Mouse (Mus musculus) layer of hippocampus, adult 2 months (tissue): ENCODE measurements around the gene Atad3a. TPM values are rescaled to one million over a fixed set of nuclear protein-coding genes. Genes with fewer than 3 reads are reported as not detected.
A peak's percentile ranks its signal among the peaks of the same experiment; 100 is the strongest.

Experiments used
- DNase-seq, 2 experiments: peaks; one replicate each; pipeline ENCODE4 v3.0.0; 2022; ENCODE audit warnings: low spot score in 2 of 2
- H3K27ac ChIP-seq: fragments of 200-600 bp; 2 replicates; pipeline ENCODE4 v1.8.1; 2022
- H3K4me3 ChIP-seq: fragments of 200-600 bp; 2 replicates; pipeline ENCODE4 v1.8.1; 2022; ENCODE audit warnings: mild to moderate bottlenecking
- CTCF ChIP-seq: fragments of 200-600 bp; conservative IDR thresholded peaks from 2 replicates; pipeline ENCODE4 v1.8.1; 2022; ENCODE audit warnings: antibody characterized with exemption, mild to moderate bottlenecking, moderate library complexity
- total RNA-seq, 2 experiments: library from RNA; stranded (reverse); gene quantifications; 2 replicates each; pipeline ENCODE4 v1.2.3; 2021

Atad3a gene
- total RNA-seq, 2 experiments from 2014 or later = 49.9 to 51.4 TPM

- no peak for TF ChIP-seq CTCF
- H3K4me3 ChIP-seq = peak overlapping the region; percentile 27
- no peak for DNase-seq
- peak overlapping the region; percentile 86 for H3K27ac ChIP-seq
These were observed 24.4 kb upstream of the Atad3a start for GRCm38 (mm10) chr4:155785246-155785645.

- peak; percentile 65 to 74 for DNase-seq
- peak; percentile 88 for TF ChIP-seq CTCF
These were observed 23.3 kb upstream of the Atad3a start for GRCm38 (mm10) chr4:155784081-155784701.

GRCm38 (mm10) chr4:155783486-155784080 is 22.7 kb upstream of the Atad3a start:
- no peak for DNase-seq
- Histone ChIP-seq H3K27ac (peak overlapping the region; percentile 96), H3K4me3 (peak overlapping the region; percentile 75)
- TF ChIP-seq CTCF = no peak

More at GRCm38 (mm10) chr4:155784081-155784701, 23.3 kb upstream of the Atad3a start:
- peak overlapping the region; percentile 75 for H3K4me3 ChIP-seq
- H3K27ac ChIP-seq = peak overlapping the region; percentile 96

- TF ChIP-seq CTCF = no peak
- Histone ChIP-seq H3K27ac (peak overlapping the region; percentile 71), H3K4me3 (peak overlapping the region; percentile 6; the same call in 1 of the 2 replicates)
- DNase-seq = no peak
These were observed 20.0 kb upstream of the Atad3a start for GRCm38 (mm10) chr4:155780895-155781294.

GRCm38 (mm10) chr4:155779498-155779897 is 18.6 kb upstream of the Atad3a start:
- no peak for TF ChIP-seq CTCF
- Histone ChIP-seq H3K4me3 (no peak overlapping the region), H3K27ac (no peak overlapping the region)
- DNase-seq = no peak

GRCm38 (mm10) chr4:155777816-155778215 is 16.9 kb upstream of the Atad3a start:
- Histone ChIP-seq H3K4me3 (no peak overlapping the region), H3K27ac (peak overlapping the region; percentile 79; the same call in 1 of the 2 replicates)
- TF ChIP-seq CTCF = no peak
- no peak for DNase-seq

- Histone ChIP-seq H3K27ac (peak overlapping the region; percentile 79), H3K4me3 (no peak overlapping the region)
- no peak for TF ChIP-seq CTCF
- no peak for DNase-seq
These were observed 15.9 kb upstream of the Atad3a start for GRCm38 (mm10) chr4:155776704-155777335.

GRCm38 (mm10) chr4:155775855-155776254 is 15.0 kb upstream of the Atad3a start:
- no peak for TF ChIP-seq CTCF
- H3K27ac ChIP-seq = peak overlapping the region; percentile 88
- H3K4me3 ChIP-seq = no peak overlapping the region
- DNase-seq = no peak

- DNase-seq = peak in 1 of 2 experiments; percentile 41
- TF ChIP-seq CTCF = no peak
- Histone ChIP-seq H3K27ac (peak overlapping the region; percentile 88), H3K4me3 (peak overlapping the region; percentile 53)
These were observed 14.3 kb upstream of the Atad3a start for GRCm38 (mm10) chr4:155774971-155775740.

GRCm38 (mm10) chr4:155774280-155774754 is 13.4 kb upstream of the Atad3a start, which contains the start of gene Vwa1:
Vwa1 (minus strand) TSS chr4:155774698.
- Histone ChIP-seq H3K27ac (peak within 1 kb of the TSS; percentile 88), H3K4me3 (peak within 1 kb of the TSS; percentile 53)
- TF ChIP-seq CTCF = no peak
- peak; percentile 81 to 87 for DNase-seq

GRCm38 (mm10) chr4:155773335-155774078 is 12.6 kb upstream of the Atad3a start:
- no peak for DNase-seq
- TF ChIP-seq CTCF = no peak
- peak overlapping the region; percentile 53 for H3K4me3 ChIP-seq
- H3K27ac ChIP-seq = peak overlapping the region; percentile 88

- peak overlapping the region; percentile 53; the same call in 1 of the 2 replicates for H3K4me3 ChIP-seq
These were observed 11.9 kb upstream of the Atad3a start for GRCm38 (mm10) chr4:155772786-155773185.

More at GRCm38 (mm10) chr4:155772786-155773185, 11.9 kb upstream of the Atad3a start:
- no peak overlapping the region; the same call in 1 of the 2 replicates for H3K27ac ChIP-seq
- TF ChIP-seq CTCF = no peak
- no peak for DNase-seq
